Mouse (Mus musculus) thymus, adult 2 months (tissue): ENCODE results near the gene Rab40c.

ENCODE experiments used
- CTCF ChIP-seq: fragments of 200-500 bp; IDR thresholded peaks from 2 replicates; pipeline ENCODE4 v1.5.1; 2012; ENCODE audit warnings: mild to moderate bottlenecking, control low read depth, low read length, moderate library complexity, borderline replicate concordance; ENCODE audit not compliant: control insufficient read depth, poor library complexity, insufficient read depth; ENCODE audit errors: extremely low read depth
- POLR2A ChIP-seq: fragments of 200-500 bp; IDR thresholded peaks from 2 replicates; pipeline ENCODE4 v1.6.1; 2012; ENCODE audit warnings: mild to moderate bottlenecking, low read length, control low read depth, moderate library complexity; ENCODE audit not compliant: control insufficient read depth, poor library complexity, insufficient read depth; ENCODE audit errors: extremely low read depth

DNA sequence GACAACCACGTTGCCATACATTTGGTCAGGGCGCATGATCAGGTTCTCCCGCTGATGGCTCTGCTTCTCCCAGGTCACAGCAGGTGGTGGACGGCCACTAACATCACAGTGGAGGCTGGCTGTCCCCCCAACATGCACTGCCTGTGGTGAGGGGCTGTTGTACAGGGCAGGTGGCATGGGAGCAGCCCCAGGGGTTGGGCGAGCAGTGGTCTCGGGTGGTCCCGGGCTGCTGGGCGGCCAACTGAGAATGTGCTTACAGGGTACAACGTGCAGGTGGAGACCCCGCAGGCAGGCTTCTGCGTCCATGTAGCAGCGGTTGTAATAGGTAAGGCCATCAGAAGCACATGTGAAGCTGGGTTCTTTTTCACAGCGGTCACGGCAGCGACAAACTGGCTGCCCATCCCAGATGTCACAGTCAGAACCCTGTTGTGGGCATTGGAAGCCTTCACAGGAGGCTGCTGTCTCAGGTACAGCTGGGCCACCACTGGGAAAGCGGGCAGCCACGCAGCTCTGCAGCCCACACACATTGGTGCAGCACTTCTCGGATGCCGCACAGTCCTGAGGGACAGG, 40.8 kb downstream of the Rab40c start:
- TF ChIP-seq CTCF (no peak), POLR2A (no peak)
